Mouse (Mus musculus) liver, postnatal 0 days (tissue): ENCODE measurements at regions not wholly inside any gene's neighbourhood (a gene's known extent, or its start where the extent isn't known, plus 50 kb on each side); places are given as distances from the start of the nearest gene placed in this dataset.

Experiments
- CTCF ChIP-seq: sonication (generic); IDR thresholded peaks from 2 replicates; pipeline ENCODE4 v1.5.1; 2016; ENCODE audit warnings: antibody characterized with exemption, low read depth
- EP300 ChIP-seq: IDR thresholded peaks from 2 replicates; pipeline ENCODE4 v1.6.1; 2016; ENCODE audit warnings: antibody characterized with exemption, low read depth, mild to moderate bottlenecking

GRCm38 (mm10) chr2:92756491-92756890 is 157.0 kb downstream of the Chst1 start:
- no peak for TF ChIP-seq CTCF
- TF ChIP-seq EP300 = no peak
